Mouse (Mus musculus) layer of hippocampus, postnatal 25 days (tissue): ENCODE measurements at regions not wholly inside any gene's neighbourhood (a gene's known extent, or its start where the extent isn't known, plus 50 kb on each side); places are given as distances from the start of the nearest gene placed in this dataset.
A peak's percentile ranks its signal among the peaks of the same experiment; 100 is the strongest.

Experiments used
- DNase-seq, 2 experiments: peaks; one replicate each; pipeline ENCODE4 v3.0.0; 2022; ENCODE audit warnings: mixed read lengths in 2 of 2, low spot score in 1 of 2; ENCODE audit errors: extremely low spot score in 1 of 2

DNA sequence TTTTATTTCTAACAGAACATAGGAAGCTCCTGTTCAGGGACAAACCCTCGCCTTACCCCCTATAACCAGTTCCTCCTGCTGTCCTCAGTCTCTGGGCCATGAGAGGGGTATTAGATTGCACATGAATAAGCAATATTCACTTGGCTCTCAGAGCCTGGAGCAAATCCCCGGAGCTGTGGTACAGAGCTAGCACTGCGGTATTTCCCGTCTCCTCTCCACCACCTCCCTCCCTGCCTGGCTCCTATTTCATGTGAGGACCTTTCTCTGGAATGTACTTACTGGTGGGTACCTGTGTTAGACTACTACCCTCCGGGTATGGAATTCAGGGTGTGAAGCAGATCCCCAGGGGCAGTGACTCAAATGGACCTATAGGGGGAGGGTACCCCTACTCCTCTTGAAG lies 206.9 kb upstream of the Cadm1 start:
- no peak for DNase-seq

GRCm38 (mm10) chr9:47327575-47327974 lies 202.4 kb upstream of the Cadm1 start:
- no peak for DNase-seq

- no peak for DNase-seq
Measured at GRCm38 (mm10) chr9:47332929-47333328, 197.0 kb upstream of the Cadm1 start.

DNA sequence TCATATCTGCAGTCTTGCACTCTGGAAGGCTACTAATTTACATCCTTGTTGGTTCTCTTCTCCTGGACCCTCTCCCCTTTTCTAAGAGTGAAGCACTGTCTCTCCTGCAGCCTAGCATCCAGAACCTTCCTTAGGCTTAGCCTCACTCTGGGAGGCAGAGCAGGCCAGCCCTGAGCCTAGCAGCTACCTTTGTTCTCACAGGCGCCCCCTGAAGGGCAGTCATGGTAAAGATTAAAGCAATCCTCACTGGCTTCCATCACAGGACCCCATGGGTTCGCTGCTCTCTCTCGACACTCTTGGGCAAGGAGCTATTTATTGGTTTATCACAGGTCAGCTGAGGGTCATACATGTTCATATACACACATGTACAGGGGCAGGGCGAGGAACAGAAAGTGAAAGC lies 191.8 kb upstream of the Cadm1 start:
- peak in 1 of 2 experiments; percentile 47 for DNase-seq

DNA sequence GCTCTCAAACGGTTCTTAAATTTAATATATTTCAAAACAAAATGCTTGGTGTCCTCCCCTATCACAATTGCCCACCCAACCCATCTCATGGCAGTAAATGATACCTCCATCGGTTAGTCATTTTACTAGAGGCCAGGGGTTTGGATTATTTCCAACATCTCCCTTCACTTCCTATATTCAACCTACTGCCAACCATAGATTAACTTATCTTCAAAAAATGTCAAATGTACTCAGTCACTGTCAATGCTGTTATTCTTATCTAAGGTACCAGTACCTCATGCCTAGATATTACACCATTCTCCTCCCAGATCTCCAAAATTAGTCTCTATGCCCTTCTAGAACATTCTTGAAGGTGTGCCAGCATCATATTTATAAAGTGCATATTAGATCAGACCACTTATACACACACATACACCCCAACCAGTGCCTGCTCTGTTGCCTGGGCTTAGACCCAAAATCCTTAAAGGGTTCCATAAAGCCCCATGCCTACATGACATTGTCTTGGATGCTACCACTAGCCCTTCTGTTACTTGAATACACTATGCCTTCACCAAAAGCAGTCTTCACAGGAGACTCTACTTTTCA lies 183.4 kb upstream of the Cadm1 start:
- no peak for DNase-seq

GRCm38 (mm10) chr9:47350301-47350700 lies 179.7 kb upstream of the Cadm1 start:
- no peak for DNase-seq

DNA sequence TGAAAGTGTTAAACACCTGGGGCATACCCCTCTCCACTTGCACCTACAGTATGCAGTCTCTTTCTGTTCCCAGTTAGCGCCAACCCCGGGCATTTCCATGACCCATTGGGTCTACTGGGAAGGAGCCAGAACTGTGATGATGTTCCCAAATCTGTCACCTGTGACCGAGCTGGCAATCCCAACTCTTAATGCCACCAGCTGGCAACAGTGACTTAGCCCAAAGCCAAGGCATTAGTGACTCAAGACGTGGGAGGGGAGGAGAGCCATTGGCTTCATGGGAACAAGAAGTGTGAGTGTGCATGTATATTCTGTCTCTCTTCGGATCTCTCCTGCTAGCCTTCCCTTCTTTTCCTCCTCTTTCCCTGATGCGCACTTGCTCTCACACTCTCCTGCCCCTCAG lies 178.9 kb upstream of the Cadm1 start:
- DNase-seq: no peak

DNA sequence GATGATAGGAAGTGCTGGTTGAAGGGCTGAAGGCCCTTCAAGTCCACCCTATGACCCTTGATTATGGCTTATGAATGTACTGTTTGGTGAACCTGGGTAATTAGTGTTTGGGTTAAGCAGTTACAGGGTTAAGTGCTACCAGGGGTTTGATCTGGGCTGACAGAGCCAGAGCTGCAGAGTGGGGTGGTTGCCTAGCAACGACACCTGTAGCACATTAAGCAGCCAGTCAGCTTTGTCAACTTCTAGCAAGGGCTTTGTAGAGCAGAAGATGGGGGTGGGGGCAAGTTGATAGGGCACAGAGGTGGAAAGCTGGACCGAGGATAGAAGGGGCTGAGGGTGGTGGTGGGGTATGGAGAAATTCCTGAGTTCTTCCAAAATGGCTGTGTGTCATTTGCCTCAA lies 177.0 kb upstream of the Cadm1 start:
- no peak for DNase-seq

DNA sequence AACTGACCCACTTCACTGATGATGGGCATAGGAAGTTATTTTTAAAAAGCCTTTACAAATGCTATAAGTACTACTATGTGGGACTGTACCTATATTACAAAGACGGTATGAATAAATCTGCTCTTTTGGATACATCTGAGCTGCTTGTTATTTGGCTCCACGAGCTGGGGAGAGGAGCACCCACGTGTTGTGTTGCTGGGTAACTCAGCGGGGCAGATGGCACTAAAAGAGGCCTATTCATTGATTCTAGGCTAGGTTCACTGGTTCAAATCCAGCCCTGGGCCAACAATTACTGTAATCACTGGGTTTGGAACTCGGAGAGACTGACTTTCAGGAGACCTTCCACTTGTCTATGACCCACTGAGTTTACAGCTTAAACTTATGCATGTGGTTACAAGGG lies 176.0 kb upstream of the Cadm1 start:
- no peak for DNase-seq

DNA sequence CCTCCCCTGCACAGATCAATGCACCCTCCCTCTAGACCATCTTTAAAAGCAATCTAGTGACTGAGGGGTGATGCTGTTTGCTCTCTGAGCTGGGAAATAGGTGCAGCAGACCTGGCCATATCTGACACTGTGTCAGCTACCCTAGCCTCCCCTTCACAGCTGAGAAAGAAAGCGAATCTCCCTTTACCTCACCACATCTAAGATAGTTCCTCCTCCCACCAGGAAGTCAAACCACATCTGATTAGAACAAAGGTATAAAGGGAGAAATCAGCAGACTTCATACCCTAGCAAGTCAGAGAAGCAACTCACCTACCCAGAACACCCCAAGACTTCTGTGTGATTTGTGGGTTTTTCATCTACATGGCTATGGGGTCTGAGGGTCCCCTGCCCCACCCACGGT lies 175.6 kb upstream of the Cadm1 start:
- no peak for DNase-seq

DNA sequence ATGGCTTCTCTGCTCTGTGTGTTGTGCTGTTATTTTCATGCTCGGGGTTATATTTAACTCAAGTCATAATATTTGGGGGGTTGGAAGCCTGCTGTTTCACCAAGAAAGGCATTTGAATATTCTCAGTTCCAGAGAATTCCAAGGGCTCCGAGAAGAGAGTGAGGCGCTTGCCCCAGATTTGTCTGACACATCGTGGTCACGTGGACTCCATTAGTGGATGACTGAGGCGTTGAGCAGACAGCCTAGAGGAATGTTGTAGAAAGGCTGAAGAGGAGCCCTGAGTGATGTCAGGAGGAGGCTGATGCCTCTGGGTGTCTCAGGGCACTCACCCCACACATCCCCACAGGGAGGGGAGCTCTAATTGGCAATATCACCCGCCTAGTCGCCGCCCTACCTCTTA lies 175.1 kb upstream of the Cadm1 start:
- no peak for DNase-seq

- DNase-seq: peak in 1 of 2 experiments; percentile 33
Measured at GRCm38 (mm10) chr9:47357756-47358399, 172.1 kb upstream of the Cadm1 start.

DNA sequence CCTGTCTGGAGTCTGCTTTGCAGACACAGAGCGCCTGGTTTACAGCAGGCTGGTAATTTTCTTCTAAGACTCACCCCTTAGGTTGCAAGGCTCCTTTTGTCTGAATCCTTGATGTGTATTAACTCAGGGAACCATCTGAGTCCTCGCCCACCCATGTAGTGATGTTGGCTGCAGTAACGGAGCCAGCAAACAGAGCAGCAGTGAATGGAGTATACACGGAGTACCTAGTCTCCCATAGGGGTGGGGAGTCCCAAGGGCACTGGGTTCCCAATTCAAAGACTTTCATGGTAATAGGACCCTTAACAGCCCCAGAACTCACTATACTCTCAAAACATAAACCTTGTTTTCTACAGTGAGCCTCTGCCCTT lies 171.6 kb upstream of the Cadm1 start:
- no peak for DNase-seq

DNA sequence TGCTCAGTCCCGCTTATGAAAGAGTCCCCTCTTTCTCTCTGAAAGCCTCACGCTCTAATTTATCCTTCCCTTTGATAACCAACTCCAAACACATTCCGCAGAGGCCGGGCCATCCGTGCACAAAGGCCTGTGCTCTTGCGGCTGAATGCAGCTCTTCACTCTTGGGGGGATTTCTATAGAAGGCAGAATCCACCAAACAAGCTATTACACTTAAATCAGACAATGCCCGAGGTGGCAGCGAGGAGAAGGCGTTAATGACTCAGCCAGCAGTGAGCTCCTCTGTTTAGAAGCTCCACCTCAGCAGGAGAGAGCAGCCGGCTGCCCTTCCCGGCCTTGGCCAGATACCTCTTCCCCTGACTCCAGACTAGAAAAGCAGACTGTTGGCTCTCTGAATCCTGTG lies 166.9 kb upstream of the Cadm1 start:
- no peak for DNase-seq

DNA sequence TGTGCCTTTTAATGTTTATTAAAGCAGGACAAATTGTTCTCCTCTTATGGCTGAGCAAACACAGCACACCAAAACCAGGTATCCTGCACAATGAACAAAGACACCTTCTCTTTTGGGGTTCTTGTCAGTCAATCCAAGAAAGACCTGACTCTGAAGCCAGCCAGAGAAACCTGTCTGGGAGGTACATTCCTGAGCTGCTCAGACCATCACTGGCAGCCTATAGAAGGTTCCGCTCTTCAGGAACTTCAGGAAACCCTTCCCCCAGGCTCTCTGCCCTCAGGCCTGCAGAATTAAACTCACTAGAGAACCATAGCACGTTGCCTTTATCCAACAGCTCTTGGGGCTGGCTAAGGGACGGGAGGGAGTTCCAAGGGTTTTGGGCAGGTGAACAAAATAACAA lies 165.2 kb upstream of the Cadm1 start:
- no peak for DNase-seq

- no peak for DNase-seq
Measured at GRCm38 (mm10) chr9:47367266-47367957, 162.6 kb upstream of the Cadm1 start.

DNA sequence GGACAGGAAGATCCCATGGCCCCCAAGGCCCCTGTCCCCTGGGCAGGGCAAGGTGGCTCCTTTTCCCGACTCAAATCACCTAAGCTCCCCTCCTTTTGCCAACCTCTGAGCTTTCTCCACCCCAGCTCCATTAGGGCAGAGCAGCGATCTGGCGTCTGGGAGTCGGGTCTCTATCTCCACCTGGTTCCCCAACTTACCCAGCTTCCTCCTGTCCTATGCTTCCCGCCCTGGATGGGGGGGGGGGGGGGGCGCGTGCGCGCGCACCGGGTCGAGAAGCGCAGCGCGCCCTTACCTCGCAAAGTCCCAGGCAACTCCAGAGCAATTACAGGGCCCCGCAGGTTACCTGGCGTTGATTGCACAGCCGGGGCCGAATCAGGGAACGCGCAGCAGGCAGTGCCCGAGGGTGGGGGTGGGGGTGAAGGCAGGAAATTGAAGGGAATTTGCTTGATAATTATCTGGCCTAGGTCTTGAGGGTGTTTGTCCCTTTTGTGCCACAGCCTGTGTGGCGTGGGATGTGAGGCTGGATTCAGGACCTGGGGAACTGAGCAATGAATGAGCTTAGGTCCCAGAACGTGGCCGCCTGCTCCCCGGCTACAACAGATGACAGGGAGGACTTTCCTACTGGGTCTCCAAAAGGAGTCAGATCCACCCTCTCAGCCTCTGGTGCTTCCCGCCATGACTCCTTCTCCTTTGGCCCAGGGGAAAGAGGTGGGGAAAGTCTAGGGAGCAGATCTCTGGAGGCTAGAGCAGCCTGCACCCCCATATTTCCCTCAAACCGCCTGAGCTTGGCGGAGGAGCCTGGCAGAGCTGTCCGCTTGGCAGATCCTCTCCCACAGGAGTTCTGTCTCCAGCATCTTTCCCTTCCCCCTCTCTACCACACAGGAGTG lies 161.7 kb upstream of the Cadm1 start:
- DNase-seq: no peak

DNA sequence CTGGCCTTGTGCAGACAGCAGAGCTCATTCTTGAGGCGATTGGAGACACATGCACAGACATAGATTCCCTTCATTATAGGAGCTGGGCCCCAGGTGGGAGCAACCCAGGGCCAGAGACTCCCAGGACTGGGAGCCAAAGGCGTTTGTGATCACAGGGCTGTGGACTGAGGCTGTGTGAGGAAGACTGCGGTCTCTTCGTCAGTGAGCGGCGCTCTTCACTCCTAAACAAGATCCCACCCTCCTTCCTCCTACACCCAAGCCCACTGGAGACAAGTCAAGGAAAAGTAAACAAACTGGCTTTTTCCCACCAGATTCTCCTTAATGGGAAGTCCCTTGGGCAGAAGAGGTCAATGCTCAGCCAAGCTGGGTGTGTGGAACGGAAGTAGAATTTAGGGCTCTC lies 157.7 kb upstream of the Cadm1 start:
- DNase-seq: no peak

DNA sequence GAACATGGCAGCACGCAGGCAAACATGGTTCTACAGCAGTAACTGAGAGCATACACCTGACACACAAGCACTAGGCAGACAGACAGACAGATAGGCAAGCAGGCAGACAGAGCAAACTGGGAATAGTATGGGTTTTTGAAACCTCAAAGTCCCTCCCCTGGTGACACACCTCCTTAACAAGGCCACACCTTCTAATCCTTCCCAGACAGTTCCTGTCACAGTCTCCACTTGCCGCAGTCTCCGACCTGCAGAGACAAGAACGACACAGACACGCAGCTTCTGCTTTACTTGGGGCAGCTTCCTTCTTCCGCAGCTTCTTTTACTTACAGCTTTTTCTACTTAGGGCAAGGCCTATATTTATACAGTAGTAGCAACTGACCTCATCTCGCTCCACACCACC lies 155.9 kb upstream of the Cadm1 start:
- DNase-seq: no peak

GRCm38 (mm10) chr9:47376645-47377044 lies 153.3 kb upstream of the Cadm1 start:
- no peak for DNase-seq

DNA sequence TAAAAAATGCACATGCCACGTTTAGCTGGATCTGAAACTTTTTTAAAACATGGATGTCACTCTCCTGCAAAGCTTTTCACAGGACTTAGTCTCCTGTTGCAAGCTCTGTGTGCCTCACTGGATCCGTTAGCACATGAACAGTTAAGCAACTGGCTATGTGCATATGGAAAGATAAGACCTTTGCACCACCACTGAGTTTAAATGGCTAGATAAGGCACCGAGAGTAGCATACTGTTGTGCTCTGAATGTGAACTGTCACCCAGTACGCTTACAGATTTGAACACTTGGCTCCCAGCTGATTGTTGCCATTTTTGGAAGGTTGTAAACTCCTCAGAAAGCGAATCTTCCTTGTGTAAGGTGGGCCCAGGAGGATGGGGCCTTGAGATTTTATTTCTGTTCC lies 151.4 kb upstream of the Cadm1 start:
- DNase-seq: no peak
